Mouse (Mus musculus): ENCODE results near the gene Gfpt1. TPM values are rescaled to one million over a fixed set of nuclear protein-coding genes. Genes with fewer than 3 reads are reported as not detected.
A peak's percentile ranks its signal among the peaks of the same experiment; 100 is the strongest.

Gfpt1 gene
- total and polyA plus RNA-seq, 2 experiments from 2014 or later = 16.5 to 43.0 TPM

DNA sequence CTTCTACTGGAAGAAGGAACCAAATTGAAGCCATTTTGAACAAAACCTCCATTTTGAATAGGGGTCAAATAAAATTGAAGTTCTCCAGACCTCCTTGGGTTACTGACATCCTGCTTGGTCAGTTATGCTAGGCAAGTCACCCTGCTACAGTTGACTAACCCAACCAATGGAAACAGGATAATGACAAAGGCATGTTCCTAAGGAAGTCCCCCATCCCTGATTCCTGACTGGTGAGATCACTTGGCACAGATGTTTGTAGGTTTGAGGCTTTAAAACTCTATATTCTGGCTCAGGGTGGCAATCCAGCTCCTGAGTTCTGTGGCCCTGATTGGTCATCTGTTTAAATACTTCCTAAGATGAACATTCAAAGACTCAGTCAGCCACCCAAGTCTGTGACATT, 37.1 kb upstream of the Gfpt1 start:
- no peaks in the 10 kb centered on the region for H3K36me3 ChIP-seq (ENCODE audit: insufficient read depth)
- no peak for DNase-seq
- no peak for TF ChIP-seq CTCF (IDR thresholded peaks at IDR 0.05; ENCODE audit: low read depth)
- no peak overlapping the region for H3K27ac ChIP-seq (ENCODE audit: low read depth, low read length)
- no peaks in the 10 kb centered on the region for H3K4me1 ChIP-seq (ENCODE audit: insufficient read depth)
- H3K9ac ChIP-seq = no peak overlapping the region
- no peak for ATAC-seq
- no peak overlapping the region for H3K4me3 ChIP-seq (ENCODE audit: low read depth, low read length)
- H3K4me2 ChIP-seq (ENCODE audit: low read depth) = no peak overlapping the region
- no peaks in the 10 kb centered on the region for H3K9me3 ChIP-seq (ENCODE audit: low read length)
- H3K27me3 ChIP-seq (ENCODE audit: insufficient read depth, low read length) = no peaks in the 10 kb centered on the region

DNA sequence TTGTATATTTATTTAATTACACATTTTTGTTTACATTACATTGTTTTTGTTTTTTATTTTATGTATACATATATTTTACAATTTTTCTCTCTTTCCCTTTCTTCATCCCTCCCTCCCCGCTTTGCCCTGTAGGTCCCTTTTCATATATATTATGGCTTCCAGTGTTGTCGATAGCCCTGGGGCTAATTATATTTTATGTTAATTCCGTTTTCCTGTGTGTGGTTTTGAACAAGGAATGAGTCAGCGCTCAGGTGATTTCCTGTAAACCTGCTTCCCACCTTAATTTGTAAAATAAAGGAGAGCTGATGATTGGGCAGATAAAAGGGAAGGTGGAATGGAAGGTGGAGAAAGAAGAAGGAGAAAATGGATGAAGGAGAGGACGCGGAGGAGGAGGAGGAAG, 33.8 kb upstream of the Gfpt1 start, which contains the start of gene Nfu1:
Gene Nfu1 (plus strand): TSS at position 350 of the 400 bp plus-strand sequence.
- ATAC-seq = no peak
- TF ChIP-seq CTCF (IDR thresholded peaks at IDR 0.05; ENCODE audit: low read depth) = no peak

DNA sequence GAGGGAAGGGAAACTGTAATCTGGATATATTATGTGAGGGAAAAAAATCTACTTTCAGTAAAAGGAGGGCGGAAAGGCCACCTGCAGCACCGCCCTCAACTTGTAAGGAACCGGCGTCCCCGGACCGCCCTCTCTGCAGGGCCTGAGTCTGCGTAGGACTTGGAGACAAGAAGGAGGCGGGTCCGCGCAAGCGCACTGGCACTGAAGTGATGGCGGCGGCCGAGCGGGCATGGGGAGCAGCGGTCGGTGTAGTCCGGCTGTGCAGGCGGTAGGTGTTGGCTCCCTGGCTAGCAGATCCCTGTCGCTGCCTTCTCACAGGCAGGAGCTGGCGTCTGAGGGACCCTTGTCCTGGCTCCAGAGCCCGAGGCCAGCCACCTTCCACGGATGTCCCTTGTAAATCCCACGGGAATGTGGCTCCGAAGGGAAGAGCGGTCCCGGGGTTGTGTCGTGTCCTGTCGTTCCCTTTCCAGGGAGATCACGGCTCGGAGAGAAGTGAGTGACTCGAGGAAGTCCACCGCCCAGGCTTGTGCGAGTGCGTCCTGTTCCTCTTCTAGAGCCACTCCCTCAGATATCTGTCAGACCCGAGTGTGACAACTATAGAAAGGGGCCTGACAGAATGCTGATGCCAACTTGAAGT, 32.8 kb upstream of the Gfpt1 start:
- peak; percentile 93 for DNase-seq
- Histone ChIP-seq H3K4me2 (ENCODE audit: low read depth) (peak overlapping the region; percentile 52), H3K9me3 (ENCODE audit: low read length) (no peaks in the 10 kb centered on the region), H3K4me3 (ENCODE audit: low read depth, low read length) (peak overlapping the region; percentile 69), H3K4me1 (ENCODE audit: insufficient read depth) (no peaks in the 10 kb centered on the region), H3K27ac (ENCODE audit: low read depth, low read length) (peak overlapping the region; percentile 88), H3K27me3 (ENCODE audit: insufficient read depth, low read length) (no peaks in the 10 kb centered on the region), H3K9ac (peak overlapping the region; percentile 89), H3K36me3 (ENCODE audit: insufficient read depth) (peaks cover 4% of the 10 kb centered on the region; the same call in 1 of the 2 replicates)
- WGBS = under 1% methylated on average over 36 of the region's 36 CpGs
- no peak for TF ChIP-seq CTCF (IDR thresholded peaks at IDR 0.05; ENCODE audit: low read depth)
- ATAC-seq = peak; percentile 99

More for the DNA sequence above, 33.8 kb upstream of the Gfpt1 start, which contains the start of gene Nfu1:
- 78% methylated on average over 6 of the region's 6 CpGs for WGBS
- Histone ChIP-seq H3K4me1 (ENCODE audit: insufficient read depth) (no peaks in the 10 kb centered on the region), H3K27me3 (ENCODE audit: insufficient read depth, low read length) (no peaks in the 10 kb centered on the region), H3K9me3 (ENCODE audit: low read length) (no peaks in the 10 kb centered on the region), H3K27ac (ENCODE audit: low read depth, low read length) (peak within 1 kb of the TSS; percentile 88), H3K4me2 (ENCODE audit: low read depth) (peak within 1 kb of the TSS; percentile 52), H3K36me3 (ENCODE audit: insufficient read depth) (no peaks in the 10 kb centered on the region), H3K4me3 (ENCODE audit: low read depth, low read length) (peak within 1 kb of the TSS; percentile 69), H3K9ac (peak within 1 kb of the TSS; percentile 89)
- DNase-seq = no peak

DNA sequence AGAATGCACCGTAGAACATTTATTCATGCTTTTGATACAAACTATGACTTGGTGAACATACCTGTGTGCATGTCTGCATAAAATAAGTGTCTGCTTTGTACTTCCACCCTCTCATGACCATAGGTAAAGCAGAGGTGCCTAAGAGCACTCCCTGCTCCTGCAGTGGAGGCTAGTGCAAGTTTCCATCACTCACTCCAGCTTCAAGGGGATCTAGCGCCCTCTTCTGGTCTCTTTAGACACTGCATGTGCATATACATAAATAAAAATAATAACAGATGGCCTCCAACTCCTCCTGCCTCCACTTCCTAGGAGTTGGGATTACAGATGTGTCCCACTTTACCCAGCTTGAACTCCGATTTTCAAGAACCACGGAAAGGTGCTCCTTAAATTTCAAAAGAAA, 25.7 kb upstream of the Gfpt1 start:
- peak; percentile 69 for DNase-seq
- H3K36me3 ChIP-seq (ENCODE audit: insufficient read depth) = peaks cover 50% of the 10 kb centered on the region
- peak; percentile 69 for TF ChIP-seq CTCF (IDR thresholded peaks at IDR 0.05; ENCODE audit: low read depth)
- H3K4me1 ChIP-seq (ENCODE audit: insufficient read depth) = no peaks in the 10 kb centered on the region
- H3K9me3 ChIP-seq (ENCODE audit: low read length) = no peaks in the 10 kb centered on the region
- no peak overlapping the region for H3K4me3 ChIP-seq (ENCODE audit: low read depth, low read length)
- no peak overlapping the region for H3K9ac ChIP-seq
- no peak for ATAC-seq
- H3K27ac ChIP-seq (ENCODE audit: low read depth, low read length) = no peak overlapping the region
- H3K4me2 ChIP-seq (ENCODE audit: low read depth) = no peak overlapping the region
- WGBS = 65% methylated on average over 4 of the region's 4 CpGs
- no peaks in the 10 kb centered on the region for H3K27me3 ChIP-seq (ENCODE audit: insufficient read depth, low read length)

DNA sequence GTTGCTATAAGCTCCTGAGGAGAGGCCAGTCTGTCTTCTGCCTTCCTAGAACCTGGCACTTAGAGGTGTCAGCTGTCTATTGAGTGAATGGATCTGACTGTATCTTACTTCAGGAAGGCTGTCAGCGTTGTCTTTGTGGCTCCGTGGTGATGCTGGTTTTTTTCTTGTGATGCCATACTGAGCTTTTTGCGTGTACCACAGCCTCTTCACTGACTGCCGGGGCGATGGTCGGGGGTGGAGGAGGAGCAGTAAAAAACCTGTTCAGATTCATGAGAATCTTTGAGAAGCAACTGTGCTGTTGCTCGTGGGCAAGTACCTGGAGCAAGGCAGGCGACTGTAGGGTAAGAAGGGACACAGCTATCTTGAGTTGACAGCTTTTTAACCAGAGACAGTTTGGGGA, 23.8 kb upstream of the Gfpt1 start:
- WGBS = 95% methylated on average over 8 of the region's 8 CpGs
- no peaks in the 10 kb centered on the region for H3K9me3 ChIP-seq (ENCODE audit: low read length)
- no peaks in the 10 kb centered on the region for H3K4me1 ChIP-seq (ENCODE audit: insufficient read depth)
- no peaks in the 10 kb centered on the region for H3K27me3 ChIP-seq (ENCODE audit: insufficient read depth, low read length)
- no peak for TF ChIP-seq CTCF (IDR thresholded peaks at IDR 0.05; ENCODE audit: low read depth)
- H3K9ac ChIP-seq = no peak overlapping the region
- no peak overlapping the region for H3K4me2 ChIP-seq (ENCODE audit: low read depth)
- peaks cover 62% of the 10 kb centered on the region for H3K36me3 ChIP-seq (ENCODE audit: insufficient read depth)
- no peak for ATAC-seq
- DNase-seq = no peak
- no peak overlapping the region for H3K27ac ChIP-seq (ENCODE audit: low read depth, low read length)
- no peak overlapping the region for H3K4me3 ChIP-seq (ENCODE audit: low read depth, low read length)

DNA sequence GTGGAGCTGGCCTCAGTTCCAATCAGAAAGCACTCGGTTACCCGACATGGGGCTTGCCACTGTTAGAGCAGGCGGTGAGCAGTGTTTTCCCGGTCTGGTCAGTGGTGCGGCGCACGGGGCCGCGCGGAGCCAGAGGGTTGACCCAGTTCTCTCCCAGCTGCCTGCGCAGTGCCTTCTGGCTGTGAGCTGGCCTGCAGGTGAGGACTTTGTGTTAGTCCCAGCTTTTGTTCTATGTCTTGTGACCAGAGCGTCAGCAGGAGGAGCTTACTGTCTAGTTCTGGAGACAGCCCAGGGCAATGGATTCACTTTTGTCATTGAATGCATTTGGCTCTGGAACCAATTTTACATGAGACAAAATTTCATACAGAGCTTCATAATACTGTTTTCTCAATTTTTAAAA, 20.9 kb upstream of the Gfpt1 start:
- ATAC-seq (no peak), DNase-seq (no peak)
- Histone ChIP-seq H3K4me3 (ENCODE audit: low read depth, low read length) (no peak overlapping the region), H3K36me3 (ENCODE audit: insufficient read depth) (peaks cover 77% of the 10 kb centered on the region), H3K9me3 (ENCODE audit: low read length) (no peaks in the 10 kb centered on the region), H3K27me3 (ENCODE audit: insufficient read depth, low read length) (no peaks in the 10 kb centered on the region), H3K27ac (ENCODE audit: low read depth, low read length) (no peak overlapping the region), H3K9ac (no peak overlapping the region), H3K4me1 (ENCODE audit: insufficient read depth) (no peaks in the 10 kb centered on the region), H3K4me2 (ENCODE audit: low read depth) (no peak overlapping the region)
- no peak for TF ChIP-seq CTCF (IDR thresholded peaks at IDR 0.05; ENCODE audit: low read depth)
- 97% methylated on average over 12 of the region's 12 CpGs for WGBS

DNA sequence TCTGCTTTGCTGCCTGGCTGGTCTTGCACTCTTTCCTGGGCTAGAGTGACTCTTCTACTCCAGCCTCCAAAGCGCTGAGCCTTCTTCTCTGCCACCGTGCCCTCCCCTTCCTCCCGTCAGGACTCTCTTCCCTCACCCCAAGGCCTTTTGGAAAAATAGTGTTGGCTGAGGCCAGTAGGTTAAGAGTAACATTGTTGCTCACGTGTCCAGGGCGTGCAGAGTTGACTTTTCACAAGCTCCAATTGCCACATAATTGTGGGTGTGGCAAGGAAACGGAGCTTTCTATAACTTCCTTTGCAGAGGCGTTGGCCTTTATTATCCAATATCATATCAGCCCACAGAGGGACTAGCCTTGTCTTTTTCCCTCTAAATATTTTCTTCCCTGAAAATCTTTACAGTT, 15.7 kb upstream of the Gfpt1 start:
- no peak overlapping the region for H3K4me2 ChIP-seq (ENCODE audit: low read depth)
- 91% methylated on average over 7 of the region's 7 CpGs for WGBS
- ATAC-seq (no peak), DNase-seq (no peak)
- no peaks in the 10 kb centered on the region for H3K4me1 ChIP-seq (ENCODE audit: insufficient read depth)
- no peak overlapping the region for H3K4me3 ChIP-seq (ENCODE audit: low read depth, low read length)
- H3K27ac ChIP-seq (ENCODE audit: low read depth, low read length) = no peak overlapping the region
- no peak for TF ChIP-seq CTCF (IDR thresholded peaks at IDR 0.05; ENCODE audit: low read depth)
- H3K36me3 ChIP-seq (ENCODE audit: insufficient read depth) = peaks cover 59% of the 10 kb centered on the region
- no peaks in the 10 kb centered on the region for H3K27me3 ChIP-seq (ENCODE audit: insufficient read depth, low read length)
- H3K9me3 ChIP-seq (ENCODE audit: low read length) = no peaks in the 10 kb centered on the region
- no peak overlapping the region for H3K9ac ChIP-seq
